Mouse (Mus musculus) right cerebral cortex, postnatal 10 days (tissue): ENCODE measurements around the gene Gstz1.
"Not testable (repeated sequence)": the region's sequence is repeated elsewhere in the genome, so short reads cannot be mapped to it uniquely, and the experiment has no call there.

ENCODE experiments used
- DNase-seq, 2 experiments: peaks; one replicate each; pipeline ENCODE4 v3.0.0; 2021; ENCODE audit warnings: low spot score in 2 of 2

Gstz1 gene

GRCm38 (mm10) chr12:87146966-87147365, at the start of gene Gstz1:
Gstz1 (plus strand) TSS chr12:87147165.
- DNase-seq: peak; percentile 95 to 97

- DNase-seq: no peak
Observed at GRCm38 (mm10) chr12:87100331-87100730, 46.6 kb upstream of the Gstz1 start.

- DNase-seq: peak; percentile 53 to 57
Observed at GRCm38 (mm10) chr12:87102165-87102631, 44.8 kb upstream of the Gstz1 start, which contains the start of gene Ngb. Ngb (minus strand) TSS chr12:87102539.

- DNase-seq: no peak
Observed at GRCm38 (mm10) chr12:87103471-87103870, 43.5 kb upstream of the Gstz1 start.

DNA sequence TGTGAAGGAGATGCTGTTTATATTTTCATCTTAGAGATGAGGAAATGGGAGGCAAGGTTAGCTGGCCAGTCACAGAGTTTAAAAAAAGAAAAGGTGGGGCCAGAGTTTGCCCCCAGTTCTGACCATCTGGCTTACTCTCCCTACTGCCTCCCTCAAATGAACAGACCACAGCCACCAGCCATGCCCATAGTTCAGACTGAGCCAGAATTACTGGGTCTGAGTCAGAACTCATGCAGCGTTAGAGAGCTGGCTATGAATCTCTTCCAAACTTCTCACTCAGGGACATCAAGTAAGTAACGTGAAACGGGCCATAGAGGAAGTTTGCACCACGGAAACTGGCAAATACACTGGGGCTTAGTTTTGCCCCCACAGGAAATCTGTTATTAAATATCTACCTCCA, 42.2 kb upstream of the Gstz1 start:
- DNase-seq: no peak

DNA sequence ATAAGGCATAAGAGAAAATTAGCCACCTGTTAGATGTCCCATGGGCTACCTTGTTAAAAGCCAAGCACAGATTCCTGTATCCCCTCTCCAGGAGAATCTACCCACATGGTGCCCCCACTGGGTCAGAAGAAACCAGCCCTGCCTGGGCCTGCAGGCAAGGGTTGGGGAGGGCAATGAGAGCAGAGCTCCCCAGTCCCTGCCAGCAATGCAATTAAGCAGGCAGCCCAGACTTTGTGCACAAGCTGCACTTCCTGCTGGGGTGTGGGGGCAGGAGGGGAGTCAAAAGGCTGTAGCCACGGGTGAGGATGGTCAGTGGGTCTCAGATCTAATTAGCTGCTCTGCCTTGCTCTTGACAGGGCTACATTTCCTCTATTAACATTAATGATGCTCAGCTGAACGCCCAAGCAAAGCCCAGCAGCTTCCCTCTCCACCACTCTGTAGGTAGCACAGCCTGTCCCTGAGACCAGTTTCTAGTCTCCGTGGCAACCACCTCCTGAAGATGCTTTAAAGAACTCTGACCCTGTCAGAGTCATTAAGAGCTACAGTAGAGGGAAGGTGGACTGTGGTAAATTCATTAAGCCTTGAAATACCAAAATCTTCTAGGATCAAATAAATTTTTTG, 39.5 kb upstream of the Gstz1 start:
- DNase-seq: no peak

GRCm38 (mm10) chr12:87121918-87122589, 24.9 kb upstream of the Gstz1 start:
- DNase-seq: no peak

GRCm38 (mm10) chr12:87127256-87127655, 19.7 kb upstream of the Gstz1 start:
- no peak for DNase-seq

DNA sequence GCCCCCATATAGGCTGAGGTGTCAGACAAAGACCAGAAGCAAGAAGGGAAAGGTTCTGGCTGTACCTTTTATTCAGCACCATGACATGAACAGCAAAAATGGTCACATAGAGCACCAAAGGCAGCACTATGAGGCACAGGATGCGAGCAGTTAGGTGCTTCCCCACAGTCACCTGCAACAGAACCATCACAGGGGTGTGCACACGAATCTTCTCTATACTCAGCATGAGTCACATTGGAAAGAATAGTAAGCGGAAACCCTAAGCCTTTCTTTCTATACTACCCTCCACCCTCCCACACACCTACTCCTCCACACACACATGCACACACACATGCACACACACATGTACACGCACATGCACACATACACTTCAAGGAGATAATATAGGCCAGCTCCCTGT, 16.7 kb upstream of the Gstz1 start:
- no peak for DNase-seq

DNA sequence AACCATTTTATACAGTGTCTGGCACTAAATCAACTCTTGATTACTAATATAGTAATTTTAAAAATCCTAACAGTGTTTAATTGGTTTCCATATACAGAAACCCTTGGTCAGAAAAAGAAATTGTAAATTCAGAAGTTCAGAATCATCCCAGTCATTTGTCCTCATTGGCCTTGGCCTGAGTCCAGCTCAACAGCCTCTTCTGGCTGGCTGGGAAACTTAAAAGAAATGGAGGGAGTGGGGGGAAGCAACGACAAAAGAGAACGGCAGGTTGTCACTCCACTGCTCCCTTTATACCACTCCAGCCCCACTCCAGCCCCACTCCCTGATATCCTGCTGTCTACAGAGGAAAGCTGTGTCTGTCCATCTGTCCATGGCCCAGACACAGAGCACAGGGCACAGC, 15.8 kb upstream of the Gstz1 start:
- no peak for DNase-seq

- no peak for DNase-seq
Observed at GRCm38 (mm10) chr12:87131619-87132018, 15.3 kb upstream of the Gstz1 start.

DNA sequence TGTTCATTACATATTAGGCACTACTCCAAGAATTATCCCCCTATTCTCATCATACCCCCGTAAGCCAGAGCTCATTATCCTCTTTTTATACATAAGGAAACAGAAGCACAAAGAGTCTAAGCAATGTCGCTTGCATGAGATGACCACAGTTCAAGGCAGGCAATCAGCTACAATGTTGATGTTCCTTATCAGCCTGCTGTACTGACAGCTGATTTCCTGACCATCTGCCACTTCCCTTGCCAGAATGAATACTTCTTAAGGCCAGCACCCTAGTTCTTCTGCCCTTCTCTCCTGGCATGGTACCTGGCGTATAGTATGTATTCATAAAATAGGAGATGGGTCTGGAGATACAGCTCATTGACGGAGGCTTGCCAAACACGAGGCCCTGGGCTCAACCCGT, 14.8 kb upstream of the Gstz1 start:
- no peak for DNase-seq

- no peak for DNase-seq
Observed at GRCm38 (mm10) chr12:87132784-87133183, 14.2 kb upstream of the Gstz1 start.

GRCm38 (mm10) chr12:87137439-87138341, 9.3 kb upstream of the Gstz1 start:
- no peak for DNase-seq

DNA sequence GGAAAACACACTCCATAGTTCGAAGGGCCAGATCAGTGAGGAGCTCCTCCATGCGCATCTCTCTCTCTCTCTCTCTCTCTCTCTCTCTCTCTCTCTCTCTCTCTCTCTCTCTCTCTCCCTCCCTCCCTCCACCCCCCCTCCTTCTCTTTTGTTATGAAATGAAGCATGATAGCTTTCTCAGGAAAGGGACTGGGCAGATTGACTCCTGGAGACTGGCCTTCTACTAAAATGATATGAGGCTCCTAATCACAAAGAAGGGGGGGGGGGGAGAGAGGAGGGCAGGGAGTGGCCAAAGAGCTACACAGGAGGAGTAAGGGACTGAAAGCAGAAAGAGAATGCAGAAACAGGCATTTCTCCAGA, 8.6 kb upstream of the Gstz1 start:
- DNase-seq: no peak

DNA sequence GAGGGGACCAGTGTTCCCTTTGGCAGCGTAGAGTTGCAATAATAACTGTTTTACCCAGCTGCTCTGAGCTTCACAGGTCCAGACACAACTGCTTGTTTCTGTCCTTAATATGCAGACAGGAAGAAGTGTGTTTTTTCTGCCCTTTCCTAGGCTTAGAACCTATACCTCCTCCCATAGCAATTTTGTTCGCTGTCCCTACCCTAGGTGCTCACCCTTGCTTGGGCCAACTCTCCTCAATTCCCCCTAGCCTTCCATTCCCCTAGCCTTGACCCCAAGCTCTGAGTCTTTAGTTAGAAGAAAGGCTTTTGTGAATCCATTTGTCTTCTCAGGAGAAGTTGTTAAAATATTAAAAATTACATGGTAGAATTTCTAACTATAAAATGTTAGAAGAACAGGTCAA, 8.2 kb upstream of the Gstz1 start:
- DNase-seq: no peak

- DNase-seq: no peak
Observed at GRCm38 (mm10) chr12:87142156-87142555, 4.8 kb upstream of the Gstz1 start.

- DNase-seq: peak; percentile 94 to 96
Observed at GRCm38 (mm10) chr12:87147395-87148089, 577 bp downstream of the Gstz1 start, which contains the start of gene Pomt2. Pomt2 (minus strand) TSS chr12:87147968.

DNA sequence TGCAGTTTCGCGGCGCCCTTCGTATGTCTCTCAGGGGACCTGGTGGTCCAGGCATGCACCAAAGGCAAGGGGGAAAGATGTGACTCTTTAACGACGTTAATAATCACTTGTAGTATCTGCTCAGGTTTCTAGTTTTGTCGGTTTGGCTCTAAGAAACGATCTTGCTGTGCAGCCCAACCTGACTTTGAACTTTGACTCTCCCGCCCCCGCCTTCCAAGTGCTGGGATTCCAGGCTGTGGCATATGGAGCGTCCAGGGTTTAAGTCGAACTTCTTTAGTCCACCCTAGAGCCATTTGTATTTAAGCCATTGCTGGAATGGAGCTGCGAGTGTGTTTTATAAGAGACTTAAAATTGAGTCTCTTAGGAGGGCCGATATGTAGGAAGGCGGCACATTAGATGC, 1.2 kb downstream of the Gstz1 start:
- no peak for DNase-seq

DNA sequence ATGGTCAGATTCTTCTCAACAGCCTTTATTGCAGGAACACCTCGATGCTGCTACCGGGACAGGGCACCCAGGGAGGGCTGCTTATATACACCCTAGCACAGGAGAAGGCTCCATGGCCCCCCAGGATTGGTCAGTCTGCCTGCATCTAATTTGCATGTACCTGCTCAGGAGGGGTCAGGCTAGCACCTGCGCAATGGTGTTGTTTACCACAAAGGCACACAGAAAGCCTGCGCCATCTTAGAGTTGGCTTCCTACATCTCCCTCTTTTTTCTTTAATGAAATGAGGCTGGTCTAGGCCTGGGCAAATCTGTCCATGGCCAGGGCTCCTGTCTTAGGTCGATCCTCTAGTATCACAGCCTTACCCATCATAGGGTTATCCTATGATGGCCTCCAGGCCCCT, 2.5 kb downstream of the Gstz1 start:
- no peak for DNase-seq

- not testable (repeated sequence) for DNase-seq
Observed at GRCm38 (mm10) chr12:87154448-87154847, 7.5 kb downstream of the Gstz1 start.

- DNase-seq: no peak
Observed at GRCm38 (mm10) chr12:87157361-87157760, 10.4 kb downstream of the Gstz1 start.
